Mouse (Mus musculus) liver, adult 2 months (tissue): ENCODE measurements around the gene Mrpl45.

ENCODE experiments used
- CTCF ChIP-seq: fragments of 200-500 bp; IDR thresholded peaks from 2 replicates; pipeline ENCODE4 v1.5.1; 2011; ENCODE audit warnings: low read depth, low read length, control low read depth
- POLR2A ChIP-seq: fragments of 200-500 bp; IDR thresholded peaks from 2 replicates; pipeline ENCODE4 v1.6.1; 2011; ENCODE audit warnings: low read length, control low read depth; ENCODE audit not compliant: insufficient read depth; ENCODE audit errors: extremely low read depth

DNA sequence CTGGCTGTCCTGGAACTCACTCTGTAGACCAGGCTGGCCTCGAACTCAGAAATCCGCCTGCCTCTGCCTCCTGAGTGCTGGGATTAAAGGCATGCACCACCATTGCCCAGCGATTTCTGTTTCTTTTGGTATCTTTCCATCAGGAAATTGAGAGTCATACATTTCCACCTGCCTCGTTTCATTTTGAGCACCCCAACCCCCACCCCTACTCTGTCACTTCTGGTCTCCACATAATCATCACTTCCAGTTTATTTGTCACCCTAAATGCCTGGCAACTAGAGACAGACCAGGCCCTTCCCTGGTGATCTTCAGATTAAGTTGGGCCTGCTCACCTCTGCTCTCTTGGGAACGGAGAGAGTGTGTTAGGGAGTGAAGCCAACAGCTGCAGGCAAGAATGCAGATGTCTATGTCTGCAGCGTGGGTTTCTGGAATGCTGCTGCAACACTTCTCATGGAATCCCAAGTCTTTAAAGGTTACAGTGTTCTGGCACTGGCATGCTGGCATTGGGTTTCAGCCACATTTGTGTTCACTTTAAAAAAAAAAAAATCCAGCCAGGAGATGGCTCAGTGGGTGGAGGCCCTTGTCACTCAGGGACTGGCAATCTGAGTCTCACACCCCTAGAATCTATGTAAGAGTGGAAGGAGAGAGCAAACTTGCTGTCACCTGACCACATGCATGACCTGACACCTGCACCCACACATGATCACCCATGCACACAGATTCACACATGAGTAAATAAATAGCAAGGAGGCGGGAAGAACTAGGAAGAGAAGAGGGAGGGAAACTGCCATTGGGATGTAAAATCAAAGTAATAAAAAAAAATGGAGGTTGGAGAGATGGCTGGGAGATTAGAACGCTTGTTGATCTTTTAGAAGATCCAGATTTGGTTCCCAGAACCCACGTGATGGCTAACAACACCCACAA is 29.4 kb upstream of the Mrpl45 start:
- TF ChIP-seq CTCF = no peak
- no peak for TF ChIP-seq POLR2A
